Mouse (Mus musculus) forebrain, postnatal 0 days (tissue): ENCODE measurements around the gene Helz2. TPM values are rescaled to one million over a fixed set of nuclear protein-coding genes. Genes with fewer than 3 reads are reported as not detected.

Experiments used
- ATAC-seq: fragments of 200-750 bp; cut with Nextera tagmentation; 2 replicates; pipeline ENCODE4 v1.8.0; 2017; ENCODE audit warnings: mild to moderate bottlenecking, moderate library complexity
- DNase-seq: peaks from one replicate; pipeline ENCODE4 v3.0.0-alpha.2; 2015
- H3K27ac ChIP-seq: fragments of 300-500 bp; sonication (generic); 2 replicates; pipeline ENCODE4 v1.5.1; 2014; ENCODE audit warnings: low read depth, mild to moderate bottlenecking, antibody characterized with exemption, low read length, moderate library complexity, mixed read lengths
- H3K27me3 ChIP-seq: fragments of 300-500 bp; sonication (generic); 2 replicates; pipeline ENCODE4 v1.6.1; 2014; ENCODE audit warnings: mild to moderate bottlenecking, low read length, mixed read lengths; ENCODE audit not compliant: insufficient read depth
- H3K36me3 ChIP-seq: fragments of 300-500 bp; sonication (generic); 2 replicates; pipeline ENCODE4 v1.6.1; 2014; ENCODE audit warnings: mild to moderate bottlenecking, moderate library complexity; ENCODE audit not compliant: insufficient read depth
- H3K4me1 ChIP-seq: fragments of 300-500 bp; sonication (generic); 2 replicates; pipeline ENCODE4 v1.6.1; 2014; ENCODE audit warnings: antibody characterized with exemption; ENCODE audit not compliant: insufficient read depth
- H3K4me2 ChIP-seq: fragments of 300-500 bp; sonication (generic); 2 replicates; pipeline ENCODE4 v1.6.1; 2014; ENCODE audit warnings: low read depth, mild to moderate bottlenecking, moderate library complexity
- H3K4me3 ChIP-seq: fragments of 300-500 bp; sonication (generic); 2 replicates; pipeline ENCODE4 v1.5.1; 2014; ENCODE audit warnings: low read depth, low read length, mixed read lengths
- H3K9ac ChIP-seq: fragments of 300-500 bp; sonication (generic); 2 replicates; pipeline ENCODE4 v1.6.1; 2014; ENCODE audit warnings: mild to moderate bottlenecking
- H3K9me3 ChIP-seq: fragments of 300-500 bp; sonication (generic); 2 replicates; pipeline ENCODE4 v1.6.1; 2016; ENCODE audit warnings: low read length
- CTCF ChIP-seq: sonication (generic); IDR thresholded peaks from 2 replicates; pipeline ENCODE4 v1.5.1; 2016; ENCODE audit warnings: antibody characterized with exemption, control low read depth, low read depth
- WGBS: fragments of 180-500 bp; shearing (Covaris S2); extraction: QIAGEN DNeasy Blood & Tissue Kit; methylation state at CpG from one replicate; pipeline ENCODE4 v1.1.7; 2014; 5-methylcytosine and 5-hydroxymethylcytosine counted together
- polyA plus RNA-seq: library from polyadenylated mRNA; unstranded; fragments of >200 nt; fragmentation: Nextera tagmentation; extraction: Ambion mirVana; gene quantifications from 2 replicates; pipeline ENCODE4 v1.2.1, GENCODE M21; 2015
- total RNA-seq: library from RNA; depleted of rRNA; stranded (reverse); fragments of >200 nt; gene quantifications from 2 replicates; pipeline ENCODE4 v1.2.3, GENCODE M21; 2014

Helz2 gene
- total and polyA plus RNA-seq, 2 experiments from 2014 or later, result 0.24 to 1.7 TPM

DNA sequence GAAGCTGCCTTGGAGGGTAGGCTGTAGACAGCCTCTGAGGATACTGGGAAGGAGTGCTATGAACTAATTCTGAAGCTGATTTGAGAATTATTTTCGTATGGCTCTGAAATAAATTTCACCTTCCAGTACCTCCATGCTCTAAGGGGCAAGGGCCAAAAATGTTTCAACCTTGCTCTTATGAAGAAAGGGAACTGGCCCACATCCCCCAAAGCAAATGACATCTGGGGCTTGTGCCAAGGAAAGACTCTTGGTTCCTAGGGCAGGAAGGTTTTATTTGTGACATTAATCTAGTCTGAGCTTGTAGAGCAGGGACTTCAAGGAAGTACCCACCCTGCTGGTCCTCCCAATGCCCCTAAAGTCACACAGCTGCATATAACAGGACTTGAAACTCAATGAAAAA lies 10.0 kb upstream of the Helz2 start:
- peaks cover 60% of the 10 kb centered on the region for H3K36me3 ChIP-seq
- 89% methylated on average over 1 of the region's 1 CpGs for WGBS
- no peak overlapping the region for H3K9ac ChIP-seq
- no peak overlapping the region for H3K4me2 ChIP-seq
- ATAC-seq, result no peak
- no peak overlapping the region for H3K4me3 ChIP-seq
- DNase-seq, result no peak
- no peaks in the 10 kb centered on the region for H3K4me1 ChIP-seq
- TF ChIP-seq CTCF, result no peak
- H3K27ac ChIP-seq, result no peak overlapping the region
- H3K9me3 ChIP-seq, result no peaks in the 10 kb centered on the region
- no peaks in the 10 kb centered on the region for H3K27me3 ChIP-seq

DNA sequence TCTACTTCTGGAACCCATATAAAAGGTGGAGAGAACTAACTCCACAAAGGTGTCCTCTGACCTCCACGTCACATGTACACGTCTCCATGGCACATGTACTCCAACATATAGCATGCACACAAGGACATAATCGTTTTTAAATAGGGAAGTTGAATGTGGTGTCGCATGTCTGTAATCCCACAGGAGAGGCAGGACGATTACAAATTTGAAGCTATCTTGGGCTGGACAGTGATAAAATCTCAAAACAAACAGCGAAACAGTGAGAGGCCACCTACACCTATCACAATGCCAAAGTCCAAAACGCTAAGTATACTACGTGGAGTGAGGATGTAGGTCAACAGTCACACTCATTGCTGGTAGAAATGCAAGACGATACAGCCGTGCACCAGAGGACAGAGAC lies 7.4 kb upstream of the Helz2 start:
- ATAC-seq (no peak), DNase-seq (no peak)
- no peak for TF ChIP-seq CTCF
- H3K27ac ChIP-seq, result no peak overlapping the region
- H3K9me3 ChIP-seq, result no peaks in the 10 kb centered on the region
- H3K4me1 ChIP-seq, result no peaks in the 10 kb centered on the region
- H3K4me2 ChIP-seq, result no peak overlapping the region
- peaks cover 38% of the 10 kb centered on the region for H3K36me3 ChIP-seq
- no peak overlapping the region for H3K9ac ChIP-seq
- WGBS, result 93% methylated on average over 10 of the region's 10 CpGs
- no peaks in the 10 kb centered on the region for H3K27me3 ChIP-seq
- no peak overlapping the region for H3K4me3 ChIP-seq

DNA sequence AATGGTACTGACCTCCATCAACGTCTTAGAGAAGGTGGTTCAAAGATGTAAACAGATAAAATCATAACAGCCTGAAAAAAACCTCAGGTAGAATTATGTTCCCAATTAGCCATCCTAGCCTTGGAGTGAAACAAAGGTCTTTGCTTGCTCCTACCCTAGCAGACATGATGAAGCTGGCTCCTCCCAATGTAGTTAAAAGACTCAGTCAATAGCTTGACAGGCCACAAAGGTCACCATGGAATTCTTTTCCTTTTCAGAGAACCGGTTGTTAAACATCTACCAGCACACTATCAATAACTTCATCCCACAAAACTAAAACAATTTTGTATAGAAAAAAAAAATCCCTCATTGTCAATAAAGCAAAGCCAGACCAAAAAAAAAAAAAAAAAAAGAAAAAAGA lies 3.2 kb upstream of the Helz2 start:
- H3K4me3 ChIP-seq, result no peak overlapping the region
- no peaks in the 10 kb centered on the region for H3K4me1 ChIP-seq
- no peak overlapping the region for H3K9ac ChIP-seq
- ATAC-seq, result no peak
- no peak overlapping the region for H3K4me2 ChIP-seq
- H3K9me3 ChIP-seq, result no peaks in the 10 kb centered on the region
- H3K27me3 ChIP-seq, result no peaks in the 10 kb centered on the region
- no peaks in the 10 kb centered on the region for H3K36me3 ChIP-seq
- H3K27ac ChIP-seq, result no peak overlapping the region
- no peak for TF ChIP-seq CTCF
- DNase-seq, result no peak
- WGBS, result 18% methylated on average over 2 of the region's 2 CpGs

- DNase-seq (no peak), ATAC-seq (no peak)
- Histone ChIP-seq H3K4me1 (no peaks in the 10 kb centered on the region), H3K9ac (no peak overlapping the region), H3K4me2 (no peak overlapping the region), H3K9me3 (no peaks in the 10 kb centered on the region), H3K27me3 (no peaks in the 10 kb centered on the region), H3K36me3 (no peaks in the 10 kb centered on the region), H3K4me3 (no peak overlapping the region), H3K27ac (no peak overlapping the region)
- TF ChIP-seq CTCF, result no peak
- WGBS, result 36% methylated on average over 11 of the region's 11 CpGs
Measured at GRCm38 (mm10) chr2:181243706-181244394, 2.0 kb upstream of the Helz2 start.

GRCm38 (mm10) chr2:181242314-181242665 lies 463 bp upstream of the Helz2 start:
- Histone ChIP-seq H3K4me2 (peak overlapping the region; percentile 38; the same call in 1 of the 2 replicates), H3K27me3 (no peaks in the 10 kb centered on the region), H3K9me3 (no peaks in the 10 kb centered on the region), H3K9ac (no peak overlapping the region), H3K27ac (no peak overlapping the region), H3K36me3 (no peaks in the 10 kb centered on the region), H3K4me3 (no peak overlapping the region), H3K4me1 (no peaks in the 10 kb centered on the region)
- ATAC-seq (no peak), DNase-seq (no peak)
- no peak for TF ChIP-seq CTCF
- WGBS, result 71% methylated on average over 3 of the region's 3 CpGs

GRCm38 (mm10) chr2:181240806-181241440 lies 904 bp downstream of the Helz2 start:
- Histone ChIP-seq H3K27ac (no peak overlapping the region), H3K27me3 (no peaks in the 10 kb centered on the region), H3K4me1 (no peaks in the 10 kb centered on the region), H3K36me3 (no peaks in the 10 kb centered on the region), H3K4me2 (0 out of 2 replicates have a peak overlapping the region, but pooled peaks have one; percentile 38), H3K4me3 (no peak overlapping the region), H3K9ac (no peak overlapping the region), H3K9me3 (no peaks in the 10 kb centered on the region)
- ATAC-seq (no peak), DNase-seq (no peak)
- WGBS, result 93% methylated on average over 13 of the region's 13 CpGs
- no peak for TF ChIP-seq CTCF

GRCm38 (mm10) chr2:181239261-181239660 lies 2.6 kb downstream of the Helz2 start:
- Histone ChIP-seq H3K27me3 (no peaks in the 10 kb centered on the region), H3K9me3 (no peaks in the 10 kb centered on the region), H3K4me3 (no peak overlapping the region), H3K4me1 (no peaks in the 10 kb centered on the region), H3K9ac (no peak overlapping the region), H3K4me2 (no peak overlapping the region), H3K27ac (no peak overlapping the region), H3K36me3 (no peaks in the 10 kb centered on the region)
- DNase-seq (no peak), ATAC-seq (no peak)
- 95% methylated on average over 9 of the region's 9 CpGs for WGBS
- no peak for TF ChIP-seq CTCF
